Mouse (Mus musculus) lung, postnatal 0 days (tissue): ENCODE data around the gene Ddx19a.

Source experiments
- CTCF ChIP-seq: IDR thresholded peaks from 2 replicates; pipeline ENCODE4 v1.5.1; 2016; ENCODE audit warnings: antibody characterized with exemption, mild to moderate bottlenecking
- EP300 ChIP-seq: IDR thresholded peaks from 2 replicates; pipeline ENCODE4 v1.6.1; 2016; ENCODE audit warnings: antibody characterized with exemption, mild to moderate bottlenecking, control low read depth

DNA sequence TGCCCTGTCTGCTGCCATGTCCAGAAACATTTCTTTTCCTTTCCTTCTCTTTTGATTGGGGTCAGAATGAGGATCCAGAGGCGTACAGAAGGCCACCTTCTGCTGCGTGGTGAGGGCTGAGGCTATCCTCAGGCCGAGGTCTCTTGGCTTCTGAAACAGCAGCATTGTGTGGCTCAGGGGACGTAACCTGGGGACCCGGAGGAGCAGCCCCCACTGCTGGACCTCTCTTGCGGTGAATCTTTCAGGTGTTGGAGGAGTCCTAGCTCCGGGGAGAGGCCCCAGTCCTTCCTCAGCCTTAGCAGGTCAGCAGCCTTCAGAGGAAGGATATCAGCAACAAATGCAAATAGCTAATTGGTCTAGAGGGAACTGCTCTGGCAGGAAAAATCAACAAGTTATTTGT, 69.2 kb downstream of the Ddx19a start:
- no peak for TF ChIP-seq CTCF
- TF ChIP-seq EP300, result no peak
